Mouse (Mus musculus) kidney, postnatal 0 days (tissue): ENCODE data around the gene Neurl1b. TPM values are rescaled to one million over a fixed set of nuclear protein-coding genes. Genes with fewer than 3 reads are reported as not detected.

Source experiments
- ATAC-seq: fragments of 200-750 bp; cut with Nextera tagmentation; replicated peaks from 2 replicates; pipeline ENCODE4 v1.8.0; 2017; ENCODE audit warnings: low read depth, moderate number of reproducible peaks, moderate TSS enrichment, moderate library complexity; ENCODE audit not compliant: low FRiP score
- DNase-seq: peaks from one replicate; pipeline ENCODE4 v3.0.0-alpha.2; 2016; ENCODE audit warnings: low spot score
- H3K27ac ChIP-seq: fragments of 300-500 bp; sonication (generic); 2 replicates; pipeline ENCODE4 v1.5.1; 2014; ENCODE audit warnings: mild to moderate bottlenecking
- H3K27me3 ChIP-seq: fragments of 300-500 bp; sonication (generic); 2 replicates; pipeline ENCODE4 v1.6.1; 2014; ENCODE audit warnings: low read length, mixed read lengths; ENCODE audit not compliant: insufficient read depth
- H3K36me3 ChIP-seq: fragments of 300-500 bp; sonication (generic); 2 replicates; pipeline ENCODE4 v1.6.1; 2014; ENCODE audit warnings: low read length, mixed read lengths; ENCODE audit not compliant: insufficient read depth
- H3K4me1 ChIP-seq: fragments of 300-500 bp; sonication (generic); replicated peaks from 2 replicates; pipeline ENCODE4 v1.6.1; 2014; ENCODE audit warnings: antibody characterized with exemption, low read length, mixed read lengths; ENCODE audit not compliant: insufficient read depth
- H3K4me2 ChIP-seq: fragments of 300-500 bp; sonication (generic); 2 replicates; pipeline ENCODE4 v1.6.1; 2014; ENCODE audit warnings: mild to moderate bottlenecking, low read length, moderate library complexity, mixed read lengths
- H3K4me3 ChIP-seq: fragments of 300-500 bp; sonication (generic); replicated peaks from 2 replicates; pipeline ENCODE4 v1.5.1; 2014; ENCODE audit warnings: low read depth, low read length
- H3K9ac ChIP-seq: fragments of 300-500 bp; sonication (generic); 2 replicates; pipeline ENCODE4 v1.6.1; 2014; ENCODE audit warnings: low read depth, low read length
- H3K9me3 ChIP-seq: fragments of 300-500 bp; sonication (generic); replicated peaks from 2 replicates; pipeline ENCODE4 v1.6.1; 2016; ENCODE audit warnings: low read length, inconsistent platforms, mixed read lengths
- CTCF ChIP-seq: IDR thresholded peaks from 2 replicates; pipeline ENCODE4 v1.5.1; 2016; ENCODE audit warnings: antibody characterized with exemption, low read depth, mild to moderate bottlenecking, moderate library complexity
- WGBS: fragments of 180-500 bp; shearing (Covaris S2); extraction: QIAGEN DNeasy Blood & Tissue Kit; methylation state at CpG from one replicate; pipeline ENCODE4 v1.1.7; 2014; 5-methylcytosine and 5-hydroxymethylcytosine counted together
- polyA plus RNA-seq: library from polyadenylated mRNA; unstranded; fragments of >200 nt; fragmentation: Nextera tagmentation; extraction: Ambion mirVana; gene quantifications from 2 replicates; pipeline ENCODE4 v1.2.1, GENCODE M21; 2015

Gene Neurl1b
- polyA plus RNA-seq, 1 experiment from 2014 or later, result 1.6 TPM

DNA sequence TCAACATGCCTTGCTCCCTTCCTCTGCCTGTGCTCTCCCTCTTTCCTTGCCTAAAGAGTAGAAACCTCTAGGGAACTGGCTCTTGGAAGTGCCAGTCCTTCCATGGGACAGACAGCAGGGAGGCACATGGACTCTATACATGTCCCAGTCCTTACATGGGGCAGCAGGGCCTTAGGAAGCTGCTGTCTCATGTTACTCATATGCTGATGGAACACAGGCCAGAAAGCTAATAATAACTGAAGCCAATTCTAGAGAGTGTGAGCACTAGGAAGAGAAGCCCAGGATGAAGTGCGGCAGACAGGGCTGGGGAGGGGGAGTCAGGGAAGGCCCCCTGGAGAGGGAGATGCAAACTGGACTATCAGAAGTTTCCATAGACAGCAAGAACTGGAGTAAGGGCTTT, 38.2 kb upstream of the Neurl1b start:
- 81% methylated on average over 1 of the region's 1 CpGs for WGBS
- Histone ChIP-seq H3K4me2 (no peak overlapping the region), H3K4me1 (peaks cover 13% of the 10 kb centered on the region), H3K27me3 (no peaks in the 10 kb centered on the region), H3K9ac (no peak overlapping the region), H3K36me3 (no peaks in the 10 kb centered on the region), H3K4me3 (no peak overlapping the region), H3K9me3 (no peaks in the 10 kb centered on the region), H3K27ac (no peak overlapping the region)
- no peak for TF ChIP-seq CTCF
- no peak for DNase-seq
- no peak for ATAC-seq

DNA sequence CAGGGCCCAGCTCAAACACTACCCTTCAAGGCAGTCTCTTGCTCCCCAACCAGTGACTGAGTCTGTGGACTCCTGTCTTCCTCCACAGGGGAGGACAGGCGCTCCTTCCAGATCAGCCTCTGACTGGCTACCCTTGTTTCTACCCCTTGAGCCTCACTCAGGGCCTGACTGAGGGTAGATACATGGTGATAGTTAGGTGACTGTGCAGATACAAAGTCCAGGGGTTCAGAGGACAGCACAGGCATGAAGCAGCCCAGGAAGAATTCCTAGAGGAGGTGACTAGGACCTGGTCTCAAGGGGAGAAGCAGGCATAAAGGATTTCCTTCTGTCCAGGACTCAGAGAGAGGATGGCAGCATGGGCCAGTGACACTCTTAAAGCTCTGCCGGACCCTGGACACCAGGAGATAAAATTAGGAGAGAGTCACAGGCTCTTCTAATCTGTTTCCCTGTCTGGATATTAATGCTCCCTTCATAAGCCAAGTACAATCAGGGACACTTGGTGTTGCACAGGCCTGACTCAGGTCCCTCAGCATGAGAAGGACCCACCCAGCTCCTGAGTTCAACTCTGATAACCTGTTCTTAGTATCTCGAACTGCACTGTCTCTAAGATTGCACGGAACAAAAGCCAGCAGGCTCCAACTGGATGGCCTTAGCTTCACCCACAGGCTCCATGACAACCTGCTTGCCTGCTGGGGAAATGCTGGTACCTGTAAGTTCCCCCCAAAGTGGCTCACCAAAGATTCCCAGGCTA, 37.5 kb upstream of the Neurl1b start:
- Histone ChIP-seq H3K36me3 (no peaks in the 10 kb centered on the region), H3K27ac (no peak overlapping the region), H3K9ac (no peak overlapping the region), H3K4me2 (no peak overlapping the region), H3K4me3 (no peak overlapping the region), H3K27me3 (no peaks in the 10 kb centered on the region), H3K9me3 (no peaks in the 10 kb centered on the region), H3K4me1 (peaks cover 20% of the 10 kb centered on the region)
- TF ChIP-seq CTCF, result no peak
- no peak for DNase-seq
- 79% methylated on average over 4 of the region's 4 CpGs for WGBS
- ATAC-seq, result no peak

DNA sequence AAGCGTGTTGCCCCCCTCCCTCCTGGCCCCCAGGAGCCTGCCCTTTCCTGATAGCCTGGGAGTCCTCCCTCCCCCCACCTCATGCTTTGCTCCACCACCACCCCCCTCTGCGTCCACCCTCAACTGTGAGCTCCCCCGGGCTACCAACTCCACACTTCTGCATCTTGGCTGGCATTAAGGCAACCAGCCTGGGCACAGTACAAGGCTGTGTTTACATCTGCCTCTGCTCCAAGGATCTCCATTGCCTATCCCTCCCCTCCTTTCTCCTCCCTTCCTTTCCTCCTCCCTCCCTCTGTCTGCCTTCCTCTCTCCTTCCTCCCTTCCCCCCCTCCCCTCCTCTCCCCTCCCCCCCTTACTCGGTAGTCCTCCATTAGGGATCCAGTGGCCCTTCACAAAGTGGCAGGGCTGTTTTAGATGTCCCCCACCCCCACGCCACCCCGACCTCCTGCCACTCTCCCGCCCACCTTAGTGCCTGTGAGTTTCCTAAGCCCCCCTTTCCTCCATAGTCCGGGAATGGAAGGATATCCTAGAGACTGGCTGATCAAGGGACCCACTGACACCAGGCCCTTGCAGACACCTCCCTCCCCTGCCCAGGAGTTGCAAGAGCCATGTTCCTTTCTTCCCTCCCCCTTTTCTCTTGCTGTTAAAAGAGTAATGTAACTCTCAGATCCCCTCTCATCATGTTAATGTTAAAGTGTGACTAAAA, 34.2 kb upstream of the Neurl1b start:
- Histone ChIP-seq H3K27ac (peak overlapping the region; percentile 63), H3K27me3 (no peaks in the 10 kb centered on the region), H3K36me3 (no peaks in the 10 kb centered on the region), H3K4me2 (peak overlapping the region; percentile 23; the same call in 1 of the 2 replicates), H3K9me3 (no peaks in the 10 kb centered on the region), H3K4me1 (peaks cover 23% of the 10 kb centered on the region), H3K9ac (no peak overlapping the region), H3K4me3 (no peak overlapping the region)
- peak; percentile 44; the same call in 1 of the 2 replicates for ATAC-seq
- WGBS, result 33% methylated on average over 8 of the region's 8 CpGs
- TF ChIP-seq CTCF, result no peak
- DNase-seq, result peak; percentile 86

DNA sequence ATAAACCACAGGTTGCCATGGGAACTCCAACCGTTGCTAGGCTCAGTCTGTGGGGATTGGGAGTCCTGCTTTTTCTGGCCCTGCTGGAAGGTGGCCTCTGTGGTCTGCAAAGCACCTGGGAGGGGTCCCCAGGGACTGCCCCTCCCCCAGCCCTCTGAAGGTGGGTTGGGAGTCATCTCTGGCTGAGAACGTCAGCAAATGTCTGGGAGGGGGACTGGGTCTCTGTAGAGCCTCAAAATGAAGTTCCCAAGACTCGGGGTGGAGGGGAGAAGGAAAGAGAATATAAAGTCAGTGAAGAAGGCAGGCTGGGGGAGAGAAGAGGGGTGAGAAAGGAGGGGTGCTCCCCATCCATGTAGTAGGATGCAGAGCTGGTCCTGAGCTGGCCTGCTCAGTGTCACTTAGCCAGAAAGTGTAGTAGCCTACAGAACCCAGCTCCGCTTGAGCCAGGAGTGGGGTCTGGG, 33.6 kb upstream of the Neurl1b start:
- WGBS, result 33% methylated on average over 4 of the region's 4 CpGs
- H3K36me3 ChIP-seq, result no peaks in the 10 kb centered on the region
- H3K4me2 ChIP-seq, result peak overlapping the region; percentile 23; the same call in 1 of the 2 replicates
- ATAC-seq, result peak; percentile 27; the same call in 1 of the 2 replicates
- peak overlapping the region; percentile 63; the same call in 1 of the 2 replicates for H3K27ac ChIP-seq
- TF ChIP-seq CTCF, result no peak
- H3K4me1 ChIP-seq, result peaks cover 23% of the 10 kb centered on the region
- H3K4me3 ChIP-seq, result no peak overlapping the region
- DNase-seq, result no peak
- H3K9ac ChIP-seq, result peak overlapping the region; percentile 42; the same call in 1 of the 2 replicates
- no peaks in the 10 kb centered on the region for H3K27me3 ChIP-seq
- H3K9me3 ChIP-seq, result no peaks in the 10 kb centered on the region

DNA sequence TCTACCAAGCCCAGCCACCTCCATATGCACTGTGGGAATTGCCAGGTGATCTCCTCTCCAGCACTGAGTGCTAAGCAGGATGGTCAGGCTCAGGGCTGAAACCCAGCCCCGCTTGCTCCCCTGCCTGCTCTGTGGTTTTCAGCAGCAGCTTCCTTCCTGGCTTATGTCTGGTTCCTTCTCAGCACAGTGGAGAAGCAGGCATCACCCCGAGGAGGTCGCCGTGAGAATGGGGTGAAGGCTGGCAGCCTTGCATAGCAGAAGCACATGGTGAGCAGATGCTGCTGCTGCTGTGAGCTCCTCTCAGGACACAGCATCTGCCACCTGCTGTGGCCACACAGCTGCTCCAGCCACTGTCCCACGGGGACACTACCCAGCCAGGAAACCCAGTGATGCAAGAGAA, 33.0 kb upstream of the Neurl1b start:
- 52% methylated on average over 5 of the region's 5 CpGs for WGBS
- no peak overlapping the region for H3K9ac ChIP-seq
- TF ChIP-seq CTCF, result no peak
- H3K4me3 ChIP-seq, result no peak overlapping the region
- H3K4me2 ChIP-seq, result no peak overlapping the region
- ATAC-seq, result no peak
- no peak for DNase-seq
- no peaks in the 10 kb centered on the region for H3K36me3 ChIP-seq
- H3K27ac ChIP-seq, result peak overlapping the region; percentile 63; the same call in 1 of the 2 replicates
- peaks cover 23% of the 10 kb centered on the region for H3K4me1 ChIP-seq
- no peaks in the 10 kb centered on the region for H3K27me3 ChIP-seq
- no peaks in the 10 kb centered on the region for H3K9me3 ChIP-seq

DNA sequence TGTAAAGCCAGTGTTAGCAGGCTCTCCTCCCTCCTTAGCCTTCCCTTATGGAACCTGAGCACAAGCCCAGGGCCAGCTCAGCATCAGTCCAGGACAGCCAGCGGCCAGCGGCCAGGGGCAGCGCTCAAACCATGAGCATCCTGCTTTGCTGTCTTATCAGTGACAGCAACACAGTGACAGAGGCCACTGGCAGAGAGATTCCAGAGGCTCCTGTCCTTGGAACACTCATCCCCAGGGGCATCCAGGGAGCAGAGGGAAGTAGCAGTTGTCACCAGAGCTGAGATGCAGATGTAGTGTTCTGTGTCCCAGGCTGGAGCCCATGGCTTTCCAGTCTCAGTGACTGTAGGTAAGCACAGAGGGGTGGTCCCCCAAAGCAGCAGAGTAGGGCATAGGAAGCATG, 32.5 kb upstream of the Neurl1b start:
- no peak overlapping the region for H3K4me3 ChIP-seq
- H3K9me3 ChIP-seq, result no peaks in the 10 kb centered on the region
- H3K27ac ChIP-seq, result no peak overlapping the region
- DNase-seq, result no peak
- no peak overlapping the region for H3K4me2 ChIP-seq
- 78% methylated on average over 3 of the region's 3 CpGs for WGBS
- no peak for ATAC-seq
- no peak overlapping the region for H3K9ac ChIP-seq
- peaks cover 23% of the 10 kb centered on the region for H3K4me1 ChIP-seq
- TF ChIP-seq CTCF, result no peak
- no peaks in the 10 kb centered on the region for H3K27me3 ChIP-seq
- H3K36me3 ChIP-seq, result no peaks in the 10 kb centered on the region
